Mouse (Mus musculus): ENCODE measurements around the gene Gtf3a. TPM values are rescaled to one million over a fixed set of nuclear protein-coding genes. Genes with fewer than 3 reads are reported as not detected.

Gtf3a gene
- total RNA-seq, 2 experiments from 2014 or later = 19.6 to 21.0 TPM

GRCm38 (mm10) chr5:146973353-146973752 is 24.9 kb downstream of the Gtf3a start:
- no peak; the same call in 1 of the 2 replicates for ATAC-seq (replicated peaks; ENCODE audit: low FRiP score, poor library complexity, severe bottlenecking)

- ATAC-seq (replicated peaks; ENCODE audit: low FRiP score, poor library complexity, severe bottlenecking) = no peak
Measured at GRCm38 (mm10) chr5:146973858-146974780, 25.7 kb downstream of the Gtf3a start.

- ATAC-seq (replicated peaks; ENCODE audit: low FRiP score, poor library complexity, severe bottlenecking) = no peak
Measured at GRCm38 (mm10) chr5:146974781-146975123, 26.3 kb downstream of the Gtf3a start.

GRCm38 (mm10) chr5:146981376-146981775 is 32.9 kb downstream of the Gtf3a start:
- no peak for ATAC-seq (replicated peaks; ENCODE audit: low FRiP score, poor library complexity, severe bottlenecking)

- ATAC-seq (replicated peaks; ENCODE audit: low FRiP score, poor library complexity, severe bottlenecking) = 0 out of 2 replicates have a peak, but pooled peaks have one; percentile 57
Measured at GRCm38 (mm10) chr5:146983216-146983615, 34.8 kb downstream of the Gtf3a start.

- no peak for ATAC-seq (replicated peaks; ENCODE audit: low FRiP score, poor library complexity, severe bottlenecking)
Measured at GRCm38 (mm10) chr5:146985725-146986433, 37.4 kb downstream of the Gtf3a start.

- ATAC-seq (replicated peaks; ENCODE audit: low FRiP score, poor library complexity, severe bottlenecking) = no peak
Measured at GRCm38 (mm10) chr5:146987588-146987987, 39.1 kb downstream of the Gtf3a start.

GRCm38 (mm10) chr5:146989051-146989450 is 40.6 kb downstream of the Gtf3a start:
- ATAC-seq (replicated peaks; ENCODE audit: low FRiP score, poor library complexity, severe bottlenecking) = no peak

GRCm38 (mm10) chr5:146993509-146993908 is 45.1 kb downstream of the Gtf3a start:
- ATAC-seq (replicated peaks; ENCODE audit: low FRiP score, poor library complexity, severe bottlenecking) = no peak

- no peak for ATAC-seq (replicated peaks; ENCODE audit: low FRiP score, poor library complexity, severe bottlenecking)
Measured at GRCm38 (mm10) chr5:146994973-146995372, 46.5 kb downstream of the Gtf3a start.

GRCm38 (mm10) chr5:146996812-146997211 is 48.4 kb downstream of the Gtf3a start:
- no peak for ATAC-seq (replicated peaks; ENCODE audit: low FRiP score, poor library complexity, severe bottlenecking)

GRCm38 (mm10) chr5:146998802-146999201 is 50.3 kb downstream of the Gtf3a start:
- no peak for ATAC-seq (replicated peaks; ENCODE audit: low FRiP score, poor library complexity, severe bottlenecking)

- ATAC-seq (replicated peaks; ENCODE audit: low FRiP score, poor library complexity, severe bottlenecking) = no peak
Measured at GRCm38 (mm10) chr5:147001312-147001711, 52.9 kb downstream of the Gtf3a start.

- ATAC-seq (replicated peaks; ENCODE audit: low FRiP score, poor library complexity, severe bottlenecking) = no peak
Measured at GRCm38 (mm10) chr5:147003303-147003702, 54.8 kb downstream of the Gtf3a start.

Other genes with a start within 250 kb of the Gtf3a start
- 8.6 and 15.1 TPM in 2 replicates for gene Usp12, start 153.7 kb upstream of the Gtf3a start, total RNA-seq (2015; ENCODE audit: low replicate concordance)
- gene Usp12, start 153.7 kb upstream of the Gtf3a start, total RNA-seq (2017; ENCODE audit: low replicate concordance) = 9.2 and 10.3 TPM in 2 replicates
- gene Rpl21, start 115.8 kb upstream of the Gtf3a start, total RNA-seq (2015; ENCODE audit: low replicate concordance) = 547 and 879 TPM in 2 replicates
- 529 and 618 TPM in 2 replicates for gene Rpl21, start 115.8 kb upstream of the Gtf3a start, total RNA-seq (2017; ENCODE audit: low replicate concordance)
- not detected in 2 replicates for gene Rasl11a, start 103.6 kb upstream of the Gtf3a start, total RNA-seq (2015; ENCODE audit: low replicate concordance)
- not detected in 2 replicates for gene Rasl11a, start 103.6 kb upstream of the Gtf3a start, total RNA-seq (2017; ENCODE audit: low replicate concordance)
- 1.3 and 23.1 TPM in 2 replicates for gene Mtif3, start 15.1 kb downstream of the Gtf3a start, total RNA-seq (2015; ENCODE audit: low replicate concordance)
- 3.2 and 6.2 TPM in 2 replicates for gene Mtif3, start 15.1 kb downstream of the Gtf3a start, total RNA-seq (2017; ENCODE audit: low replicate concordance)
- gene Lnx2, start 127.9 kb downstream of the Gtf3a start, total RNA-seq (2015; ENCODE audit: low replicate concordance) = 0.42 and 1.4 TPM in 2 replicates
- gene Lnx2, start 127.9 kb downstream of the Gtf3a start, total RNA-seq (2017; ENCODE audit: low replicate concordance) = 1.3 and 1.7 TPM in 2 replicates
- 42.8 and 43.2 TPM in 2 replicates for gene Polr1d, start 128.4 kb downstream of the Gtf3a start, total RNA-seq (2015; ENCODE audit: low replicate concordance)
- gene Polr1d, start 128.4 kb downstream of the Gtf3a start, total RNA-seq (2017; ENCODE audit: low replicate concordance) = 17.5 and 41.8 TPM in 2 replicates
- gene Gsx1, start 240.0 kb downstream of the Gtf3a start, total RNA-seq (2015; ENCODE audit: low replicate concordance) = not detected in 2 replicates
- not detected in 2 replicates for gene Gsx1, start 240.0 kb downstream of the Gtf3a start, total RNA-seq (2017; ENCODE audit: low replicate concordance)

Measured in erythroid progenitor cell, adult 5-6 weeks (primary cell).